Mouse (Mus musculus) kidney, embryonic 16.5 days (tissue): ENCODE results near the gene Uqcc3. TPM values are rescaled to one million over a fixed set of nuclear protein-coding genes. Genes with fewer than 3 reads are reported as not detected.
"Not testable (repeated sequence)": the region's sequence is repeated elsewhere in the genome, so short reads cannot be mapped to it uniquely, and the experiment has no call there.

ENCODE experiments used
- ATAC-seq: fragments of 200-750 bp; cut with Nextera tagmentation; 2 replicates; pipeline ENCODE4 v1.8.0; 2017; ENCODE audit warnings: moderate TSS enrichment; ENCODE audit not compliant: low FRiP score, low TSS enrichment
- H3K27ac ChIP-seq: fragments of 300-500 bp; sonication (generic); 2 replicates; pipeline ENCODE4 v1.5.1; 2014; ENCODE audit warnings: low read length
- H3K27me3 ChIP-seq: fragments of 300-500 bp; sonication (generic); 2 replicates; pipeline ENCODE4 v1.6.1; 2014; ENCODE audit warnings: low read length, control low read depth, mixed read lengths; ENCODE audit not compliant: insufficient read depth
- H3K36me3 ChIP-seq: fragments of 300-500 bp; sonication (generic); 2 replicates; pipeline ENCODE4 v1.6.1; 2014; ENCODE audit warnings: low read length, control low read depth, mixed read lengths; ENCODE audit not compliant: insufficient read depth
- H3K4me1 ChIP-seq: fragments of 300-500 bp; sonication (generic); 2 replicates; pipeline ENCODE4 v1.6.1; 2014; ENCODE audit warnings: low read length, control low read depth, mixed read lengths; ENCODE audit not compliant: insufficient read depth
- H3K4me2 ChIP-seq: fragments of 300-500 bp; sonication (generic); replicated peaks from 2 replicates; pipeline ENCODE4 v1.6.1; 2014; ENCODE audit warnings: low read depth, low read length
- H3K4me3 ChIP-seq: fragments of 300-500 bp; sonication (generic); 2 replicates; pipeline ENCODE4 v1.5.1; 2014; ENCODE audit warnings: mild to moderate bottlenecking, low read length
- H3K9ac ChIP-seq: fragments of 300-500 bp; sonication (generic); replicated peaks from 2 replicates; pipeline ENCODE4 v1.6.1; 2014; ENCODE audit warnings: low read length
- H3K9me3 ChIP-seq: fragments of 300-500 bp; sonication (generic); 2 replicates; pipeline ENCODE4 v1.6.1; 2016; ENCODE audit warnings: low read length, control low read depth
- WGBS: fragments of 180-500 bp; shearing (Covaris S2); extraction: QIAGEN DNeasy Blood & Tissue Kit; methylation state at CpG from one replicate; pipeline ENCODE4 v1.1.7; 2014; 5-methylcytosine and 5-hydroxymethylcytosine counted together
- microRNA-seq: library from miRNA; unstranded; fragments of <30 nt; microRNA quantifications from one replicate; pipeline ENCODE4, GENCODE M21; 2016
- polyA plus RNA-seq: library from polyadenylated mRNA; unstranded; fragments of >200 nt; fragmentation: Nextera tagmentation; extraction: Ambion mirVana; gene quantifications from 2 replicates; pipeline ENCODE4 v1.2.1, GENCODE M21; 2015

Gene Uqcc3
- polyA plus RNA-seq, 1 experiment from 2014 or later = 69.3 TPM

- H3K4me1 ChIP-seq = peaks cover 32% of the 10 kb centered on the region
- H3K4me3 ChIP-seq = peak within 1 kb of the TSS; percentile 55
- WGBS = 54% methylated on average over 11 of the region's 11 CpGs
- peaks cover 22% of the 10 kb centered on the region for H3K36me3 ChIP-seq
- no peaks in the 10 kb centered on the region for H3K9me3 ChIP-seq
- H3K9ac ChIP-seq = peak within 1 kb of the TSS; percentile 87
- peak within 1 kb of the TSS; percentile 99 for H3K27ac ChIP-seq
- no peak for ATAC-seq
- peak within 1 kb of the TSS; percentile 90 for H3K4me2 ChIP-seq
- no peaks in the 10 kb centered on the region for H3K27me3 ChIP-seq
Measured at GRCm38 (mm10) chr19:8839103-8839907, 41.4 kb downstream of the Uqcc3 start, which contains the start of gene Gng3. Gene Gng3, minus strand, starts transcription at chr19:8839194.

DNA sequence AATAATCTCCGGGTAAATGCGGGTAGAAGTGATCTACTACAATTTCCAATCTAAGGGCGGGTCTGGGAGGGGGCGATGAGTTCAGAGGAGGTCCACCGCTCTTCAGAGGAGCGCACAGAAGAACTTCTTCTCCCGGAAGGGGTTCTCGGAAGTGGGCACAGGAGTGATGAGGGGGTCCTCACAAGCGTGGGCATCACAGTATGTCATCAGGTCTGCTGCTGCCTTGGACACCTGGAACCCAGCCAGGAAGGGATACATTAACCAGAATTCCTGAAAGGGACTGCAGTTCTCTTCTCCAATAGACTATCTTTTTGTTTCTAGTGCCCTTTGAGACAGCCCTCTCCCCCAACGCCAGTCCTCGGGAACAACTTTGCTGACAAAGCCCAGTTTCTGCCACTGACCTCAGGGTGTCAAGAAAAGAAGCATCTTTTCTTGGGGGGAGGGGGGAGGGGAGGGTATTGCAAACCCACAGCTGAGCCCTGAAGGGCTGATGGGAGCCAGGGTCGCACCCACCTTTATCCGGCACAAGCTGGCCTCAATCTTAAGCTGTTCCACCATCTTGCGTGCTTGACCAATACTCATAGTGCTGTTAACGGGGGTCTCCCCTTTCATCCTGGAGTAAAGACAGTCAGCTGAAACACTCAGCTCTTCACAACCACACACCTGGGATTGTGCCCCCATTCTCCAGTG is 42.5 kb downstream of the Uqcc3 start:
- Histone ChIP-seq H3K9ac (peak overlapping the region; percentile 87), H3K4me2 (peak overlapping the region; percentile 90), H3K27ac (peak overlapping the region; percentile 99), H3K9me3 (no peaks in the 10 kb centered on the region), H3K4me3 (peak overlapping the region; percentile 55), H3K27me3 (no peaks in the 10 kb centered on the region), H3K4me1 (peaks cover 32% of the 10 kb centered on the region), H3K36me3 (peaks cover 32% of the 10 kb centered on the region)
- peak; percentile 23 for ATAC-seq
- 22% methylated on average over 15 of the region's 15 CpGs for WGBS

DNA sequence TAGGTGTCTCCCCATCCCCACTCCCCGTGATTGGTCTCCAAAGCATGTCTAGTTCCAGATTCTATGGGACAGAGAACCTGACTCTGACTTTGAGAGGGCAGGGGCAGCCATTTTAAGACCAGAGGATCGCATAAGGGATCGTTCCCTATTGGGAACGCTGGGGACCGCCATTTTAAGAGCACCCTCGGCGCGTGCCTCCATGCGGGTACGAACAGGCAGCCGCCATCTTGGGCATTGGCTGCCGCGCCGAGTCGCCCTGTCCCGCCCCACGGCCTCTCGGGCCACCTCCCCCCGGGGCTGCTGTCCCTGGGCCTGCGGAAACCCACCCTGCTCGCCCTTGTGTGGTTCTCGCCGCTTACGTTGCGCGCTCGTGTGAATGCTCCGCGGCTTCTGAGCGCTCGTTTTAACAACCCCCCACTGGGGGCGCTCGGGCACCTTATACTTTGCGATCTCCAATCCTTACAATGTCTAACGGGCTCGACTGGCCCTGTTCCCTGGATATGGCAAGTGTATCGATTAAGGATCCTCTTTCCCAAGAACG is 43.4 kb downstream of the Uqcc3 start, which contains the start of gene Bscl2:
TSS of gene Bscl2 (plus strand) at position 217 of the 541 bp plus-strand sequence.
- Histone ChIP-seq H3K4me1 (peaks cover 32% of the 10 kb centered on the region), H3K9me3 (no peaks in the 10 kb centered on the region), H3K9ac (peak within 1 kb of the TSS; percentile 87), H3K27me3 (no peaks in the 10 kb centered on the region), H3K4me2 (peak within 1 kb of the TSS; percentile 90), H3K4me3 (peak within 1 kb of the TSS; percentile 55), H3K27ac (peak within 1 kb of the TSS; percentile 99), H3K36me3 (peaks cover 35% of the 10 kb centered on the region)
- ATAC-seq = peak; percentile 79
- 1% methylated on average over 36 of the region's 38 CpGs for WGBS

DNA sequence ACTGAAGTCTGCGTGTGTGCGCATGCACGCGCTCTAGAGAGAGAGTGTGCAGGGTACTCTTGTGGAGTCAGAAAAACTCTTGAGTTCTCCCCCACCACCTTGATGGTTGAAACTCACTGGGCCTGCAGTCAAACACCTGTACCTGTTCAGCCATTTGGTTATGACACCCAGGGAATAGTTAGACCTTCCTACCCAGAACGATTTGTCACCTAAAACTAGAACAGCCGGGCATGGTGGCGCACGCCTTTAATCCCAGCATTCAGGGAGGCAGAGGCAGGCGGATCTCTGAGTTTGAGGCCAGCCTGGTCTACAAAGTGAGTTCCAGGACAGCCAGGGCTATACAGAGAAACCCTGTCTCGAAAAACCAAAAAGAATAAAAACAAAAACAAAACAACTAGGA is 44.4 kb downstream of the Uqcc3 start:
- WGBS = 97% methylated on average over 10 of the region's 10 CpGs
- H3K27ac ChIP-seq, H3K9me3 ChIP-seq, ATAC-seq, H3K9ac ChIP-seq, H3K27me3 ChIP-seq, H3K4me3 ChIP-seq, H3K4me2 ChIP-seq: not testable (repeated sequence)
- peaks cover 32% of the 10 kb centered on the region for H3K4me1 ChIP-seq
- H3K36me3 ChIP-seq = peaks cover 45% of the 10 kb centered on the region

GRCm38 (mm10) chr19:8832971-8833370 is 47.8 kb downstream of the Uqcc3 start:
- WGBS = 88% methylated on average over 4 of the region's 4 CpGs
- H3K9me3 ChIP-seq = no peaks in the 10 kb centered on the region
- no peak overlapping the region for H3K4me3 ChIP-seq
- H3K27ac ChIP-seq = no peak overlapping the region
- ATAC-seq = no peak
- no peak overlapping the region for H3K9ac ChIP-seq
- H3K36me3 ChIP-seq = peaks cover 77% of the 10 kb centered on the region
- H3K4me2 ChIP-seq = no peak overlapping the region
- H3K4me1 ChIP-seq = peaks cover under 1% of the 10 kb centered on the region
- no peaks in the 10 kb centered on the region for H3K27me3 ChIP-seq

DNA sequence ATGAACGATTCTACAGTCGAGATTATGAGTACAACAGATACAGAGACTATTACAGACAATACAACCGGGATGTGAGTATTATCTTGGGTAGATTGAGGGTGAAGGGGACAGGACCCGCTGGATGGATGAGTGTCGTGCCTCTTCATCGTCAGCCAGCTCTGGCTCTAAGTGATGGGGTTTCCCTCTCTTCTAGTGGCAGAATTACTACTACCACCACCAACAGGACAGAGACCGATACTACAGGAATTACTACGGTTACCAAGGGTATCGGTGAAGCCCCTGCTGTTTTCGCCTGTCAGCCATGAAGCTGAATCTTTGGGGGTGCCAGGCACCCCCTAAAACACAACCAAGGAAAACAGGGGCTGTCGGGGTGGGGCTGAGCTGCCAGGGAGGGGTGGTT is 49.5 kb downstream of the Uqcc3 start:
- H3K36me3 ChIP-seq = peaks cover 91% of the 10 kb centered on the region
- WGBS = 86% methylated on average over 11 of the region's 11 CpGs
- no peak overlapping the region for H3K9ac ChIP-seq
- no peaks in the 10 kb centered on the region for H3K27me3 ChIP-seq
- H3K4me3 ChIP-seq = no peak overlapping the region
- no peak overlapping the region for H3K4me2 ChIP-seq
- H3K4me1 ChIP-seq = no peaks in the 10 kb centered on the region
- no peak overlapping the region for H3K27ac ChIP-seq
- H3K9me3 ChIP-seq = no peaks in the 10 kb centered on the region
- ATAC-seq = no peak

GRCm38 (mm10) chr19:8830664-8831063 is 50.1 kb downstream of the Uqcc3 start:
- ATAC-seq = no peak
- H3K4me2 ChIP-seq = no peak overlapping the region
- no peak overlapping the region for H3K4me3 ChIP-seq
- no peak overlapping the region for H3K9ac ChIP-seq
- no peak overlapping the region for H3K27ac ChIP-seq
- no peaks in the 10 kb centered on the region for H3K9me3 ChIP-seq
- 93% methylated on average over 8 of the region's 8 CpGs for WGBS
- H3K27me3 ChIP-seq = no peaks in the 10 kb centered on the region
- no peaks in the 10 kb centered on the region for H3K4me1 ChIP-seq
- H3K36me3 ChIP-seq = peaks cover 92% of the 10 kb centered on the region

Small RNA genes within 50 kb of the gene (microRNA-seq; reads per million reads assigned to microRNA genes)
- gene Mir5136 = 0.79 reads per million

Other genes with a start within 250 kb of the Uqcc3 start
- gene Chrm1, start 217.1 kb downstream of the Uqcc3 start, polyA plus RNA-seq = 0.11 and 0.14 TPM in 2 replicates
- gene Slc3a2, start 157.6 kb downstream of the Uqcc3 start, polyA plus RNA-seq = 141 and 146 TPM in 2 replicates
- 101 and 108 TPM in 2 replicates for gene Wdr74, start 145.1 kb downstream of the Uqcc3 start, polyA plus RNA-seq
- gene 1700092M07Rik, start 140.2 kb downstream of the Uqcc3 start, polyA plus RNA-seq = 1.9 and 2.0 TPM in 2 replicates
- 150 and 154 TPM in 2 replicates for gene Stx5a, start 139.5 kb downstream of the Uqcc3 start, polyA plus RNA-seq
- gene Nxf1, start 123.8 kb downstream of the Uqcc3 start, polyA plus RNA-seq = 213 and 218 TPM in 2 replicates
- 197 and 215 TPM in 2 replicates for gene Tmem223, start 109.9 kb downstream of the Uqcc3 start, polyA plus RNA-seq
- 89.4 and 92.5 TPM in 2 replicates for gene Tmem179b, start 106.5 kb downstream of the Uqcc3 start, polyA plus RNA-seq
- 37.2 and 39.0 TPM in 2 replicates for gene Taf6l, start 94.5 kb downstream of the Uqcc3 start, polyA plus RNA-seq
- 168 and 176 TPM in 2 replicates for gene Polr2g, start 82.3 kb downstream of the Uqcc3 start, polyA plus RNA-seq
- 6.2 and 6.4 TPM in 2 replicates for gene Zbtb3, start 78.4 kb downstream of the Uqcc3 start, polyA plus RNA-seq
- 53.0 and 63.0 TPM in 2 replicates for gene Ttc9c, start 61.6 kb downstream of the Uqcc3 start, polyA plus RNA-seq
- 5.4 and 5.9 TPM in 2 replicates for gene Hnrnpul2, start 60.9 kb downstream of the Uqcc3 start, polyA plus RNA-seq
- gene AC129217.1, start 51.1 kb downstream of the Uqcc3 start, polyA plus RNA-seq = not detected in 2 replicates
- 56.7 and 62.4 TPM in 2 replicates for gene Bscl2, start 43.5 kb downstream of the Uqcc3 start, polyA plus RNA-seq
- gene Gng3, start 41.7 kb downstream of the Uqcc3 start, polyA plus RNA-seq = 3.2 and 5.4 TPM in 2 replicates
- gene Lrrn4cl, start 30.2 kb downstream of the Uqcc3 start, polyA plus RNA-seq = 0.75 and 1.0 TPM in 2 replicates
- gene Ubxn1, start 9.4 kb downstream of the Uqcc3 start, polyA plus RNA-seq = 195 and 197 TPM in 2 replicates
- 78.4 and 84.3 TPM in 2 replicates for gene Lbhd1, start 2.8 kb upstream of the Uqcc3 start, polyA plus RNA-seq
- not detected in 2 replicates for gene Gm49403, start 3.0 kb upstream of the Uqcc3 start, polyA plus RNA-seq
- gene 1810009A15Rik, start 7.9 kb upstream of the Uqcc3 start, polyA plus RNA-seq = 93.0 and 94.3 TPM in 2 replicates
- 1.2 TPM in 1 of 2 replicates, not detected in the other for gene Gm49416, start 8.0 kb upstream of the Uqcc3 start, polyA plus RNA-seq
- 49.5 and 53.1 TPM in 2 replicates for gene Ints5, start 12.1 kb upstream of the Uqcc3 start, polyA plus RNA-seq
- 146 and 151 TPM in 2 replicates for gene Ganab, start 17.1 kb upstream of the Uqcc3 start, polyA plus RNA-seq
- 51.1 and 53.5 TPM in 2 replicates for gene B3gat3, start 39.5 kb upstream of the Uqcc3 start, polyA plus RNA-seq
- gene Rom1, start 48.4 kb upstream of the Uqcc3 start, polyA plus RNA-seq = 4.3 and 4.5 TPM in 2 replicates
- gene Eml3, start 48.6 kb upstream of the Uqcc3 start, polyA plus RNA-seq = 33.2 and 34.1 TPM in 2 replicates
- 179 and 180 TPM in 2 replicates for gene Mta2, start 61.0 kb upstream of the Uqcc3 start, polyA plus RNA-seq
- gene Tut1, start 72.9 kb upstream of the Uqcc3 start, polyA plus RNA-seq = 36.0 and 38.3 TPM in 2 replicates
- 436 and 455 TPM in 2 replicates for gene Eef1g, start 86.1 kb upstream of the Uqcc3 start, polyA plus RNA-seq
- 14.0 and 14.4 TPM in 2 replicates for gene Ahnak, start 108.4 kb upstream of the Uqcc3 start, polyA plus RNA-seq
- 0.76 TPM in 1 of 2 replicates, not detected in the other for gene Scgb1a1, start 207.0 kb upstream of the Uqcc3 start, polyA plus RNA-seq